Mouse (Mus musculus) heart, adult 8-10 months (tissue): ENCODE measurements around the gene Uckl1. TPM values are rescaled to one million over a fixed set of nuclear protein-coding genes. Genes with fewer than 3 reads are reported as not detected.
A peak's percentile ranks its signal among the peaks of the same experiment; 100 is the strongest.

Experiments used
- DNase-seq: peaks from one replicate; pipeline ENCODE4 v3.0.0; 2022; ENCODE audit warnings: low spot score
- total RNA-seq, 4 experiments: library from RNA; stranded (reverse); gene quantifications; 2 replicates each; pipeline ENCODE4 v1.2.4; 2022

Uckl1 gene
- total RNA-seq, result 10 to 100 TPM; 26.8 to 39.2 (median 35.0) TPM

DNA sequence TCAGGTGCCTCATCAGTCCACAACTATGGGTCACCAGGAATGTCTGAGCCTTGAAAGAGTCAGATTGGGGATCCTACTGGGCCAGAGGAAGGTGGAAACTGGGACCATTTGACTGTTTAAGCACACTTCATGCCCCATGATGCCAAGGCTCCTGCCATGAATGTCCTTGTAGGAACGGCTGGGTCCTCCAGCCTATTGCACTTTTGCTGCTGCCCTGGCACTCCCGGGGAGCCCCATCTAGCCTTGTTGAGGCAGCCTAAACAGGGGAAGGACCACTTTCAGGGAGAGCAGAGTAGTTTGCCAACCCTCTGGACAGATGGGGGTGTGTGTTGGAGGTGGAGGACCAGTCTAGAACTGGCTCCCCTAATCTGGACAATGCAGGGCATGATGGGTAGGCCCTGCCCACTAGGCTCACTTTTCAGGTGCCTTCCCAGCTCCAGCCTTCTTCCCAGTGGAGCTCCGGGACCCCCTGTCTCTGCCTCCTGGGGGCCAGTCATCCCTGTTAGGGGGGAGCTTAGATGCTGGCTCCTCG lies at the start of gene Uckl1:
Gene Uckl1 (minus strand): TSS at position 482 of the 532 bp plus-strand sequence.
- DNase-seq, result no peak

GRCm38 (mm10) chr2:181632624-181633023 lies 47.9 kb upstream of the Uckl1 start:
- no peak for DNase-seq

GRCm38 (mm10) chr2:181628471-181628870 lies 43.8 kb upstream of the Uckl1 start:
- DNase-seq, result no peak

- DNase-seq, result peak; percentile 14
Observed at GRCm38 (mm10) chr2:181623401-181623800, 38.7 kb upstream of the Uckl1 start.

- DNase-seq, result no peak
Observed at GRCm38 (mm10) chr2:181618761-181619495, 34.2 kb upstream of the Uckl1 start.

GRCm38 (mm10) chr2:181602367-181602766 lies 17.7 kb upstream of the Uckl1 start:
- no peak for DNase-seq

GRCm38 (mm10) chr2:181601751-181602145 lies 17.1 kb upstream of the Uckl1 start:
- DNase-seq, result no peak

DNA sequence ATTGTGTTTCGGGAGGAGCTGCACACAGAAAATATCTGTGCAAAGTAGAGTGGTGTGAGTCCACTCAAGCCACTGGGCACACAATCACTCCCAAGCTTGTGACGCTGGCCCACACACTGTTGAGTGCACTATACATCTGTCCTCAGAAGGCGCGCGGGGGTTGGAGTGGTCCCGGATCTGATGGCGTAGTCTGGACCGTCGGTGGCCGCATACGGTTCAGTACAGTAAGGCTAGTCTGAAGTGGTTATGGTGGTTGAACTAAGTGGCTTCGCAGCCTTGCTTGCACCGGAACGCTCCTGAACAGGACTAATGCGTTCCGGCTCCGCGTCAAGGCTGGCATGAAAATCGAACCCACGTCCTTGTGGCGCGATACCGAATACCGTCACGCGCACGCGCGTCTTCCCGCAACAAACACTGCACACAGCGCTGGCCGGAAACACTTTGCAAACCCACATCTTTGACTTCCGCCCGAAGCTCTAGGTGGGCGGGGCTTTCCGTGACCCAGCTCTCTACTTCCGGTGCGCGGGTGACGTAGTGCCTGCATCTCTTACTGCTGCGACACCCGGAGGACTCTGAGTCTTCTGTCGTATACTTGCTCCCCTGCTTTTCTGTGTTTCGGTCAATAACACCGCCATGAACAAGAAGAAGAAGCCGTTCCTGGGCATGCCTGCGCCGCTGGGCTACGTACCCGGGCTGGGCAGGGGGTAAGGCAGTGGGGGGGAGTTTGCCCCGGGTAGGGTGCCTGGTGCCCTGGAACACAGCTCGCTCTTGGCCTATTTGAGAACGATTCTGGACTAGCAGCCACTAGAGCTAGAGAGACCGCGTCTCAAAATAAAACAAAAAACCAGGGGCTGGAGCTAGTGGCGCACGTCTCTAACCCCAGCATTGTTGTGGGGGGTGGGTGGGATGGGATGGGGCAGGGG lies 16.4 kb upstream of the Uckl1 start:
- DNase-seq, result peak; percentile 95

GRCm38 (mm10) chr2:181600226-181600758 lies 15.6 kb upstream of the Uckl1 start:
- DNase-seq, result no peak

- DNase-seq, result no peak
Observed at GRCm38 (mm10) chr2:181598454-181599351, 14.0 kb upstream of the Uckl1 start, which contains the start of gene Samd10. Samd10 (minus strand) TSS chr2:181599212.

DNA sequence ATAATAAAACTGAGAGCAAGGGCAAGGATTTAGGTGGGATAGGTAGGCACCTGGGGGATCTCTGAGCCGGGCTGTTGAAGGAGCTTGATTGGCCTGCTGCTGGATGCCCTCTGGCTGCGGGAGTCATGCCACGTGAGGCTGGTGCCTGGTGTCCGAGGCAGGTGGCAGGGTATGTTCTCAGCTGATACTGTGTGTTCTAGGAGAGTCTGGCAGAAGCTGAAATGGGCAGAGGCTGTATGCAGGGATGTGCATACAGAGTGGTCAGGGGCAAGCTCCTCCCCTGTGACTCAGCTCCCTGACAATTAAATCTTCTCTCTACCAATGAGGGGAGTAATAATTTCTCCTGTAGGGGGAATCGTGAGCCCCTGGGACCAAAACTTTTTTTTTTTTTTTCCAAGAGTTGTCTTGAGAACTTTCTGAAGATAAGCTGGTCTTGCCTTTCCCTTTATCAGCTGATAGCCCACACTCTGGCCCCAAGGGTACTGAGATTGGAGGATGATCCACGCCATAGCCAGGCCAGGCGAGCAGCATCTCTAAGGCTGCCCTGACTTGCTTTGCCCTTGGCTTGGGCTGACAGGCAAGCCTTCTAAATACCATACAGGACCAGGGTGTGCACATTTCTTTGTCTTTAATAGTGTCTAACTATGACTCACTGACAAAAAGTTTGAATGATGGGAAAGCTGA lies 12.8 kb upstream of the Uckl1 start:
- DNase-seq, result no peak

- DNase-seq, result no peak
Observed at GRCm38 (mm10) chr2:181596221-181596960, 11.7 kb upstream of the Uckl1 start.

DNA sequence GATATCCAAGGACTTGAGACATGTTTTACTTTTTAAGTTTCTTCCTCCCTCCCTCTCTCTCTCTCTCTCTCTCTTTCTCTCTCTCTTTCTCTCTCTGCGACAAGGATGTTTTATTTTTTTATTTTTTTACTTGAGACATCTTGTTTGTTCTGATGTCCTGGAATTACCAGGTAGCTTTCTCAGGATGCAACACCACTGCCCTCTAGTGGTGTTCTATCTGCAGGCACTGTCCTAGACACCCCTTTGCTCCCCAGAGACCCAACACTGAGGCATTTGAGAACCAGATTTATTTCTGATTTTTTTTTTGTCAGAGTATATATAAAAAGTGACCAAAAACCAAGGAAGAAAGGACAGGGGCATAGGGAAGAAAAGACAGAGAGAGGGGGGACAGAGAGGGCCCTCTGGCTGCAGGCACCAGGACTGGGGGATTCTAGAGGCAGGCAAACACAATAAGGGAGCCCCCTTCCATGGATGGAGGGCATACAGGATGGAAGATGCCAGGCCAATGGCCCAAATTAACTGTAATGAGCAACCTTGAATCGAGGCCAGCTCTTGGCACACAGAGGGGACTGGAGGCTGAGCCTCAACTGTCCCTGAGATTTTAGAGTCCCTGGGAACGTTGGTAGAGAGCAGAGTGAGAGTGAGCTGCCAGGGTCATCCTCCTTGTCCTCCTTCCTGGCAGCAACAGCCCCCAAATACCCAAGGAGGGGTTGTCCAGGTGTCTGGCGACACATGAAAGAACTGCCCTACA lies 10.4 kb upstream of the Uckl1 start:
- DNase-seq, result no peak

DNA sequence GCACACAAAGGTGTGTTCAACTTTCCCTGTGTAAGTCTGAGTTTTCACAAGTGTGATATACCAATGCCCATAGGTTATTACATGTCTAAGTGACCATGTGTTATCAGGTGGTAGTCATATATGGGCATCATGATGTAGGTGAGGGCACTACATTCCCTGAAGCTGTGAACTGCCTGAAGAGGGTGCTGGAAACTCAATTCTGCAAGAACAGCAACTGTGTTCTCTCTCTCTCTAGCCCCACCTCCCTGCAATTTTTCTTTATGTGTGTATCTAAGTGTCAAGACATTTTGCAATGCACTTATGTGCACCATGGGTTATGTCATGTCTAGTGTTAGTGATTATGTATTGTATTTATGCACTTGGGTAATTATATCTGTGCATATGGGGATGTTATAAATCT lies 9.2 kb upstream of the Uckl1 start:
- no peak for DNase-seq

GRCm38 (mm10) chr2:181593042-181593421 lies 8.3 kb upstream of the Uckl1 start:
- no peak for DNase-seq

GRCm38 (mm10) chr2:181592231-181593041 lies 7.7 kb upstream of the Uckl1 start, which contains the start of gene Zfp512b:
Zfp512b (minus strand) TSS chr2:181592803.
- no peak for DNase-seq

GRCm38 (mm10) chr2:181591528-181592085 lies 6.9 kb upstream of the Uckl1 start, which contains the start of gene Prpf6:
Prpf6 (plus strand) TSS chr2:181591868.
- no peak for DNase-seq

DNA sequence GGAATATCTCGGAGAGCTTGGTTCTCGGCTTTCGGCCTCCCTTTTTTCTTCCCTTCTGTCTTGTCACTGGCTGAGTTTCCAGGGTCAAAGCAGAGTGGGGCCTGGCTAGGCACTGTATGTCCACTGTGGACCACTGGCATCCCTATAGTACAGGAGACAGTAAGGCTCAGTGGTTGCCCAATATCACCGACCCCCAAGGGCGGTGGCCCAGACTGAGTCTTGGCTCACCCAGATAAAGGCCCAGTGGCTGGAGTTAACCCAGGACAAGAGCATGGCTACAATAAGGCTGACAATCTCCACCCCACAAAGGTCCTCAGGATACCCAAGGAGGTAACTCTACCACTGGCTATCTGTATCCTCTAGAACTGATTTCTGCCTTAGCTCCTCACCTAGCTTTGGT lies 5.8 kb upstream of the Uckl1 start:
- DNase-seq, result no peak
